Mouse (Mus musculus) left cerebral cortex, adult 2 months (tissue): Measurements from ENCODE around the gene Rnf185. TPM values are rescaled to one million over a fixed set of nuclear protein-coding genes. Genes with fewer than 3 reads are reported as not detected.

Source experiments
- DNase-seq, 2 experiments: peaks; one replicate each; pipeline ENCODE4 v3.0.0; 2021 to 2022; ENCODE audit warnings: low spot score in 2 of 2, mixed read lengths in 1 of 2; ENCODE audit errors: extremely low spot score in 1 of 2
- H3K27ac ChIP-seq: fragments of 200-600 bp; 2 replicates; pipeline ENCODE4 v1.8.1; 2022
- H3K4me3 ChIP-seq: fragments of 200-600 bp; 2 replicates; pipeline ENCODE4 v1.8.1; 2022
- CTCF ChIP-seq: fragments of 200-600 bp; IDR thresholded peaks from 2 replicates; pipeline ENCODE4 v1.8.1; 2022; ENCODE audit warnings: antibody characterized with exemption, mild to moderate bottlenecking, moderate library complexity
- intact Hi-C: fragments of 180-260 bp; cut with DNase I; formaldehyde crosslinking; loops from one replicate; pipeline ENCODE4 v1.15.1; 2025
- total RNA-seq, 2 experiments: library from RNA; stranded (reverse); gene quantifications; 2 replicates each; pipeline ENCODE4 v1.2.3; 2021

The Rnf185 gene
- total RNA-seq, 2 experiments from 2014 or later, result 26.4 to 27.6 TPM

DNA sequence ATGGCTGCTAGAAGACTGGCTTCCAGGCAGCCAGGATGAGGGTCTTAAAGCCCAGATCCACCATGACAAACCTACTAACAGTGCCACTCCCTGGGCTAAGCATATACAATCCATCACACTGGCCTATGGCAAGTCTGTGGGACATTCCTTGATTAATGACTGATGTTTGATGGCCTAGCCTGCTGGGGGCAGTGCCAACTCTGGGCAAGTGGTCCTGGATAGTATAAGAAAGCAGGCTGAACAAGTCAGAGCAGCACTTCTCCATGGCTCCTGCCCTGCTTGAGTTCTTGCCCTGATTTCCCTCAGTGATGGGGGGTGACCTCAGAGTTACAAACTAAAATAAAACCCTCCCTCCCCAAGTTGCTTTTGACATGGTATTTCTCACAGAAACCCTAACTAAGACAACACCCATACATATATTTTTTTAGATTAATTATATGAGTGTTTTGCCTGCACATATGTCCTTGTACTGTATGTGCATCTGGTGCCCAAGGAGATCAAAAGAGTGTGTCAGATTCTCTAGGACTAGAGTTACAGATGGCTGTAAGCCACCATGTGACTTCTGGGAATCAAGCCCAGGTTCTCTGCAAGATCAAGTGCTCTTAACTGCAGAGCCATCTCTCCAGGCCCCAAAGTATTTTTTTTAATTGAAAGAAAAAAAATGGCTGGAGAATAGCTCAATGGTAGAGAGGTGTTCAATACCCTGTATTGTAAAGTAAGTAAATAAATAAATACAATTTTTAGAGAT is 10.3 kb downstream of the Rnf185 start:
- H3K4me3 ChIP-seq, result no peak overlapping the region
- DNase-seq, result no peak
- intact Hi-C loops, result no loop called here
- TF ChIP-seq CTCF, result no peak
- no peak overlapping the region for H3K27ac ChIP-seq

DNA sequence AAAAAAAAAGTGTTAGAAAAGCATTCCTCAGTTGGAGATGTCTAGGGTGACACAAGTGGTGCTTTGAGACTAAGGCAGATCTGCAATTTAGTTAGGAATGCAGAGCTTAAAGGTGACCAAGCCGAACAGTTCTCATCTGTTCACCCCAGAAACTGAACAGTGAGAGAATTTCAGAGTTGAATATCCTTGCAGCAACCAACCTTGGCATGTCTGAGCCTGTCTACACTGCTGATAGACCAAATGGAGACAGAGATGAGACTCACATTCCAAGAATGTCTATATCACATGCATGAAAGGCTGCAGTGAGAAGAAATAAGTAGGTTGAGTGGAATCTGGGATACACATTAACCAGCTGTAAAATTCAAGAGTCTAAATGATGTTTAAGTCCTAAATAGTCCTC is 14.5 kb downstream of the Rnf185 start:
- H3K4me3 ChIP-seq, result no peak overlapping the region
- no peak for DNase-seq
- no peak overlapping the region for H3K27ac ChIP-seq
- no peak for TF ChIP-seq CTCF
- intact Hi-C loops, result no loop called here

- H3K27ac ChIP-seq, result no peak overlapping the region
- no peak for DNase-seq
- no peak for TF ChIP-seq CTCF
- intact Hi-C loops, result no loop called here
- no peak overlapping the region for H3K4me3 ChIP-seq
Observed at GRCm38 (mm10) chr11:3433809-3434208, 18.4 kb downstream of the Rnf185 start.

DNA sequence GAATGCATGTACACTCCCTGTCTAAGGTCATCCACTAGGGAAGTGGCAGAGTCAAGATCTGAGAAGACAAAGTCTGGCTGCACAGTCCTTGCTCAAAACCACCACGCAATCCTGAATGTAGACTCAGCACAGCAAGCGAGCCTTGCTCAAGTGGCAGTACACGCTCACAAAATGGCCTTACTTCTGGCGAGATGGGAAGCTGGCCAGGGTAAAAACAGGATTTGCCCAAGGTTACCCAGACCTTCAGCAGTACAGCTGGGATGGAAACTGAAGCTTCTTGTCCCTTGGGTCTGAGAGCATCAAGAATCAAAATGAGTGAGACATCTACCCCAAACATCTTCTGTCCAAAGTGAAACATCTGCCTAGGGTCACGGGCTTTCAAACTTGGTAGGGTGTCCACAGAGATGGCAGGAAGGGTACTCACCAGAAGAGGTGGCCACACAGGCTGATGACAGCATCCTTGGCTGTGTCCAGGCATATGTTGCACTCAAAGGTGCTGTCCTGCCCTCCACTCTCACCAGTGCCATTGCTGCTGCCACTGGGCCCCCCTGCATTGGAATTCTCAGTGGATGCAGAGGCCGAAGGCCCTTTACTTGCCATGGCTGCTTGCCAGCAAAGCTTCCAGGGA is 20.1 kb downstream of the Rnf185 start:
- no peak for DNase-seq
- intact Hi-C loops, result no loop called here
- no peak for TF ChIP-seq CTCF
- Histone ChIP-seq H3K4me3 (no peak overlapping the region), H3K27ac (no peak overlapping the region)

DNA sequence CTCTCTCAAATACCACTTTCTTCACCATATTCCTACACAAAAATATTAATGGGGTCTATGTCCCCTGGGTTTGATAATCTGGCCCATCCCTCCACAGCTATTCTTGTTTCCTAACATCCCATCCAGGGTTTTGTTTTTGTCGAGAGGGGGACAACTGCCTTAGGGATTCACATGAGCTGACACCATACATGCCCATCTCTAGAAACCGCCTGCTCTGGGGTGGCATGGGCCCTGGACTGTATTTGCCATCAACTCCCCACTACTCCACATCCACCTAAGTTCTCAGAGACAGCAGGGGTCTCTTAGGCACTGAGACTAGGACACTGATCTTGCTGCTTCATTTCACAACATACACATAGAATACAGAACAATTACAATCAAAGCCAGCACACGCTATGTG is 20.6 kb downstream of the Rnf185 start:
- Histone ChIP-seq H3K27ac (no peak overlapping the region), H3K4me3 (no peak overlapping the region)
- TF ChIP-seq CTCF, result no peak
- intact Hi-C loops, result no loop called here
- no peak for DNase-seq

DNA sequence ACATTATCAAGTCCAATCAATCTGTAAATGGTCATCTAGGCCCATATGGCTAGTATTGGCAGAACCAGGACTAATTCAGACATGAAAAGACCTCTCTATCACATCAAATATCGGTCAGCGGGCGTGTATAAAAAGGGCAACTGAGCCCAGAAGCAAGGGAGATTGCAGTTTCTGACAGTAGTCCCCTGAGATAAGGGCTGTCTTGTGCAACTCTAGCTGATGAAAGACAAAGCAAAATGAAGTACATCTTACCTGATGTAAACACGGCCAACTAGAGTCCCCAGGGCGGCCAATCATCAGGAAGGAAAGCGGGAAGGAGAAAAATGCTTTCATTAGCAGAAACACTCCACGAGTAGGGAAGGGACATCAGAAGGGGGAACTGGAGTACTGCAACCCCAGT is 23.5 kb downstream of the Rnf185 start:
- intact Hi-C loops, result no loop called here
- no peak overlapping the region for H3K27ac ChIP-seq
- H3K4me3 ChIP-seq, result no peak overlapping the region
- no peak for TF ChIP-seq CTCF
- no peak for DNase-seq

GRCm38 (mm10) chr11:3427697-3428230 is 24.4 kb downstream of the Rnf185 start:
- no peak for TF ChIP-seq CTCF
- H3K27ac ChIP-seq, result no peak overlapping the region
- intact Hi-C loops, result no loop called here
- H3K4me3 ChIP-seq, result no peak overlapping the region
- DNase-seq, result no peak

GRCm38 (mm10) chr11:3422242-3422641 is 29.9 kb downstream of the Rnf185 start:
- H3K27ac ChIP-seq, result no peak overlapping the region
- intact Hi-C loops, result no loop called here
- DNase-seq, result no peak
- H3K4me3 ChIP-seq, result no peak overlapping the region
- no peak for TF ChIP-seq CTCF

GRCm38 (mm10) chr11:3418741-3419140 is 33.4 kb downstream of the Rnf185 start:
- no peak overlapping the region for H3K4me3 ChIP-seq
- H3K27ac ChIP-seq, result no peak overlapping the region
- no peak for DNase-seq
- TF ChIP-seq CTCF, result no peak
- intact Hi-C loops, result no loop called here

DNA sequence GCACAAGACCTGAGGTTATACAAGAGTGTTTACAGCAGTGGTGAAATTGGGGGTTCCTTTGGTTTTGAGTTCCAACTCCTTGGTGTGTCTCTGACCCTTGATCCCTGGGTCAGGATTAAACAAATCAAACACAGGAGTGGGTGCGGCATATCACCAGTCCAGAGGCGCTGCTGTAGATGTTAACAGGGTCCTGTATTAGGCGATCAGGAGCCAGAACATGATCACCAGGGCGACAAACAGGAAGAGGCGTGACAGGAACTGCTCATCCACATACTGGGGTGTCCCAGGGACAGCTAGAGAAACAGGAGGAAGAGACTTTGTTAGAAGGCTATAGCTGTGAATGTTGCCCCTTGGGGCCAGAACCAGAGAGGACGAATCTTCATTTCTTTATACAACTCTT is 34.4 kb downstream of the Rnf185 start:
- no peak overlapping the region for H3K4me3 ChIP-seq
- no peak for TF ChIP-seq CTCF
- intact Hi-C loops, result no loop called here
- DNase-seq, result no peak
- H3K27ac ChIP-seq, result no peak overlapping the region

DNA sequence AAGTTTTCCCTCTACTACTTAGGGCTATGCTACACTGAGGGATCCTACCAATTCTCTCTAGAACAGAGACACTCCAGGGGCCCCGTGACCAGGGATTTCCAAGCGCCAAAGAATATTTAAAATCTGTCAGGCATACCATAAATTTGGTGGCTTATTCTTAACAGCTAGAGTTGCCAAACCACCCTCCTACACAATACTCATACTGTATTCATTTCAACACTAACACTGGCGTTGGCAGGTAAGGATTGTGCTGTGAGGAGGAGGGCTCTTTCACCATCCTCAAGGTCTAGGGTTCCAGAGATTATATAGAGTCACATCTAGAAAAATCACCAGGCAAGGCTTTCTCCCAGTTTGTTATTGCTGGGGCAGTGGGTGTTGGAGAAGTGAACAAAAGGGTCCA is 35.8 kb downstream of the Rnf185 start:
- H3K4me3 ChIP-seq, result no peak overlapping the region
- no peak overlapping the region for H3K27ac ChIP-seq
- no peak for TF ChIP-seq CTCF
- intact Hi-C loops, result no loop called here
- no peak for DNase-seq

GRCm38 (mm10) chr11:3412111-3412510 is 40.1 kb downstream of the Rnf185 start:
- no peak for DNase-seq
- Histone ChIP-seq H3K4me3 (no peak overlapping the region), H3K27ac (no peak overlapping the region)
- TF ChIP-seq CTCF, result no peak
- intact Hi-C loops, result no loop called here
